Mouse (Mus musculus) spleen, adult 2 months (tissue): ENCODE results near the gene Gm4881.

Experiments
- CTCF ChIP-seq: fragments of 200-500 bp; IDR thresholded peaks from 2 replicates; pipeline ENCODE4 v1.5.1; 2011; ENCODE audit warnings: mild to moderate bottlenecking, inconsistent platforms; ENCODE audit not compliant: insufficient read depth, insufficient read length, insufficient replicate concordance; ENCODE audit errors: extremely low read depth
- POLR2A ChIP-seq: fragments of 200-500 bp; IDR thresholded peaks from 2 replicates; pipeline ENCODE4 v1.6.1; 2011; ENCODE audit warnings: low read depth, low read length, inconsistent platforms

DNA sequence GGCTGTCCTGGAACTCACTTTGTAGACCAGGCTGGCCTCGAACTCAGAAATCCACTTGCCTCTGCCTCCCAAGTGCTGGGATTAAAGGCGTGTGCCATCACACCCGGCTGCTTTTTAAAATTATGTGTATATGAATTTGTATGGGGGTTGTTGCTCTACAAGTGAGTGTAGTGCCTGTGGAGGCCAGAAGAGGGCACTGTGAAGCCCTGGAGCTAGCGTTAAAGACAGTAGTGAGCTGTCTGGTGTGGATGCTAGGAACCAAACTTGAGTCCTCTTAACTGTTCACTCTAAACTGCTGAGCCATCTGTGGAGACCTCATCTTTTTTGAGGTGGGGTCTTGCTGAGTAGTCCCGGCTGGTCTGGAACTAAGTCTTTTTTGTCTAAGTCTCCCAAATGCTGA lies 41.5 kb upstream of the Gm4881 start:
- TF ChIP-seq CTCF, result no peak
- no peak for TF ChIP-seq POLR2A
